Mouse (Mus musculus): Measurements from ENCODE around the gene Josd2. TPM values are rescaled to one million over a fixed set of nuclear protein-coding genes. Genes with fewer than 3 reads are reported as not detected.

Josd2 gene
- 86.2 and 89.2 TPM in 2 replicates for polyA plus RNA-seq (2016; fragmentation: Nextera tagmentation; extraction: Ambion mirVana)

- H3K27ac ChIP-seq: peak within 1 kb of the TSS; percentile 91
- peaks cover 89% of the 10 kb centered on the region for H3K4me1 ChIP-seq (replicated peaks)
- under 1% methylated on average over 42 of the region's 42 CpGs for WGBS
- H3K27me3 ChIP-seq (ENCODE audit: insufficient read depth, poor library complexity, severe bottlenecking): peaks cover 17% of the 10 kb centered on the region
- peaks cover 17% of the 10 kb centered on the region for H3K36me3 ChIP-seq
- peak; percentile 95 for DNase-seq (ENCODE audit: low spot score)
- H3K4me3 ChIP-seq: peak within 1 kb of the TSS; percentile 68
- no peaks in the 10 kb centered on the region for H3K9me3 ChIP-seq
Measured at GRCm38 (mm10) chr7:44467811-44468411, at the start of gene Josd2. Josd2 (plus strand) TSS chr7:44467980.

- H3K9me3 ChIP-seq: no peaks in the 10 kb centered on the region
- peaks cover 56% of the 10 kb centered on the region for H3K4me1 ChIP-seq (replicated peaks)
- peak overlapping the region; percentile 76 for H3K4me3 ChIP-seq
- H3K27me3 ChIP-seq (ENCODE audit: insufficient read depth, poor library complexity, severe bottlenecking): peaks cover 61% of the 10 kb centered on the region
- peak overlapping the region; percentile 97 for H3K27ac ChIP-seq
- 0 out of 2 replicates have a peak, but pooled peaks cover 6% of the 10 kb centered on the region for H3K36me3 ChIP-seq
- WGBS: 13% methylated on average over 8 of the region's 8 CpGs
- DNase-seq (ENCODE audit: low spot score): no peak
Measured at GRCm38 (mm10) chr7:44427666-44428065, 40.1 kb upstream of the Josd2 start.

- Histone ChIP-seq H3K4me3 (peak overlapping the region; percentile 76), H3K36me3 (0 out of 2 replicates have a peak, but pooled peaks cover 8% of the 10 kb centered on the region), H3K27me3 (ENCODE audit: insufficient read depth, poor library complexity, severe bottlenecking) (peaks cover 61% of the 10 kb centered on the region), H3K4me1 (replicated peaks) (peaks cover 62% of the 10 kb centered on the region), H3K27ac (peak overlapping the region; percentile 97), H3K9me3 (no peaks in the 10 kb centered on the region)
- peak; percentile 83 for DNase-seq (ENCODE audit: low spot score)
- 1% methylated on average over 36 of the region's 38 CpGs for WGBS
Measured at GRCm38 (mm10) chr7:44428171-44428950, 39.4 kb upstream of the Josd2 start.

- H3K36me3 ChIP-seq: 0 out of 2 replicates have a peak, but pooled peaks cover 9% of the 10 kb centered on the region
- no peaks in the 10 kb centered on the region for H3K9me3 ChIP-seq
- peak within 1 kb of the TSS; percentile 76 for H3K4me3 ChIP-seq
- peak; percentile 83 for DNase-seq (ENCODE audit: low spot score)
- peak within 1 kb of the TSS; percentile 97 for H3K27ac ChIP-seq
- under 1% methylated on average over 68 of the region's 69 CpGs for WGBS
- peaks cover 69% of the 10 kb centered on the region for H3K4me1 ChIP-seq (replicated peaks)
- H3K27me3 ChIP-seq (ENCODE audit: insufficient read depth, poor library complexity, severe bottlenecking): peaks cover 61% of the 10 kb centered on the region
Measured at GRCm38 (mm10) chr7:44428968-44429521, 38.7 kb upstream of the Josd2 start, which contains the start of gene Lrrc4b. Lrrc4b (plus strand) TSS chr7:44429018.

GRCm38 (mm10) chr7:44429534-44430488 lies 38.0 kb upstream of the Josd2 start:
- peaks cover 71% of the 10 kb centered on the region for H3K4me1 ChIP-seq (replicated peaks)
- under 1% methylated on average over 32 of the region's 32 CpGs for WGBS
- H3K27me3 ChIP-seq (ENCODE audit: insufficient read depth, poor library complexity, severe bottlenecking): peaks cover 61% of the 10 kb centered on the region

GRCm38 (mm10) chr7:44432550-44432949 lies 35.2 kb upstream of the Josd2 start:
- Histone ChIP-seq H3K4me1 (replicated peaks) (peaks cover 68% of the 10 kb centered on the region), H3K36me3 (peaks cover 16% of the 10 kb centered on the region; the same call in 1 of the 2 replicates), H3K27me3 (ENCODE audit: insufficient read depth, poor library complexity, severe bottlenecking) (peaks cover 64% of the 10 kb centered on the region), H3K9me3 (no peaks in the 10 kb centered on the region), H3K27ac (no peak overlapping the region), H3K4me3 (no peak overlapping the region)
- WGBS: 72% methylated on average over 6 of the region's 6 CpGs
- DNase-seq (ENCODE audit: low spot score): no peak

More at GRCm38 (mm10) chr7:44429534-44430488, 38.0 kb upstream of the Josd2 start:
- peak overlapping the region; percentile 97 for H3K27ac ChIP-seq
- H3K4me3 ChIP-seq: peak overlapping the region; percentile 76
- DNase-seq (ENCODE audit: low spot score): peak; percentile 50
- no peaks in the 10 kb centered on the region for H3K9me3 ChIP-seq
- H3K36me3 ChIP-seq: peaks cover 12% of the 10 kb centered on the region; the same call in 1 of the 2 replicates

GRCm38 (mm10) chr7:44433371-44433770 lies 34.4 kb upstream of the Josd2 start:
- H3K27me3 ChIP-seq (ENCODE audit: insufficient read depth, poor library complexity, severe bottlenecking): peaks cover 63% of the 10 kb centered on the region
- no peak overlapping the region for H3K27ac ChIP-seq
- H3K4me3 ChIP-seq: no peak overlapping the region
- H3K36me3 ChIP-seq: peaks cover 16% of the 10 kb centered on the region; the same call in 1 of the 2 replicates
- H3K4me1 ChIP-seq (replicated peaks): peaks cover 68% of the 10 kb centered on the region
- WGBS: 5% methylated on average over 7 of the region's 7 CpGs
- peak; percentile 78 for DNase-seq (ENCODE audit: low spot score)
- no peaks in the 10 kb centered on the region for H3K9me3 ChIP-seq

- DNase-seq (ENCODE audit: low spot score): no peak
- H3K9me3 ChIP-seq: no peaks in the 10 kb centered on the region
- H3K4me1 ChIP-seq (replicated peaks): peaks cover 63% of the 10 kb centered on the region
- peaks cover 16% of the 10 kb centered on the region; the same call in 1 of the 2 replicates for H3K36me3 ChIP-seq
- no peak overlapping the region for H3K4me3 ChIP-seq
- H3K27ac ChIP-seq: no peak overlapping the region
- H3K27me3 ChIP-seq (ENCODE audit: insufficient read depth, poor library complexity, severe bottlenecking): peaks cover 58% of the 10 kb centered on the region
- WGBS: 73% methylated on average over 9 of the region's 9 CpGs
Measured at GRCm38 (mm10) chr7:44434089-44434488, 33.7 kb upstream of the Josd2 start.

- H3K27ac ChIP-seq: no peak overlapping the region
- H3K36me3 ChIP-seq: peaks cover 16% of the 10 kb centered on the region; the same call in 1 of the 2 replicates
- 77% methylated on average over 5 of the region's 5 CpGs for WGBS
- H3K9me3 ChIP-seq: no peaks in the 10 kb centered on the region
- H3K27me3 ChIP-seq (ENCODE audit: insufficient read depth, poor library complexity, severe bottlenecking): peaks cover 58% of the 10 kb centered on the region
- DNase-seq (ENCODE audit: low spot score): no peak
- H3K4me3 ChIP-seq: no peak overlapping the region
- peaks cover 46% of the 10 kb centered on the region for H3K4me1 ChIP-seq (replicated peaks)
Measured at GRCm38 (mm10) chr7:44435796-44436195, 32.0 kb upstream of the Josd2 start.

GRCm38 (mm10) chr7:44436267-44436666 lies 31.5 kb upstream of the Josd2 start:
- Histone ChIP-seq H3K4me3 (no peak overlapping the region), H3K36me3 (peaks cover 16% of the 10 kb centered on the region; the same call in 1 of the 2 replicates), H3K27me3 (ENCODE audit: insufficient read depth, poor library complexity, severe bottlenecking) (peaks cover 58% of the 10 kb centered on the region), H3K9me3 (no peaks in the 10 kb centered on the region), H3K4me1 (replicated peaks) (peaks cover 43% of the 10 kb centered on the region), H3K27ac (no peak overlapping the region)
- WGBS: 22% methylated on average over 1 of the region's 1 CpGs
- no peak for DNase-seq (ENCODE audit: low spot score)

GRCm38 (mm10) chr7:44437188-44437587 lies 30.6 kb upstream of the Josd2 start:
- H3K4me3 ChIP-seq: no peak overlapping the region
- peaks cover 9% of the 10 kb centered on the region; the same call in 1 of the 2 replicates for H3K36me3 ChIP-seq
- no peak overlapping the region for H3K27ac ChIP-seq
- no peaks in the 10 kb centered on the region for H3K9me3 ChIP-seq
- H3K27me3 ChIP-seq (ENCODE audit: insufficient read depth, poor library complexity, severe bottlenecking): peaks cover 59% of the 10 kb centered on the region
- WGBS: 86% methylated on average over 1 of the region's 1 CpGs
- peaks cover 43% of the 10 kb centered on the region for H3K4me1 ChIP-seq (replicated peaks)
- no peak for DNase-seq (ENCODE audit: low spot score)

- 68% methylated on average over 8 of the region's 8 CpGs for WGBS
- H3K36me3 ChIP-seq: peaks cover 9% of the 10 kb centered on the region; the same call in 1 of the 2 replicates
- H3K4me1 ChIP-seq (replicated peaks): peaks cover 43% of the 10 kb centered on the region
- no peak for DNase-seq (ENCODE audit: low spot score)
- no peak overlapping the region for H3K4me3 ChIP-seq
- H3K27me3 ChIP-seq (ENCODE audit: insufficient read depth, poor library complexity, severe bottlenecking): peaks cover 66% of the 10 kb centered on the region
- no peak overlapping the region for H3K27ac ChIP-seq
- no peaks in the 10 kb centered on the region for H3K9me3 ChIP-seq
Measured at GRCm38 (mm10) chr7:44437933-44438332, 29.8 kb upstream of the Josd2 start.
